Mouse (Mus musculus) spleen, postnatal 0 days (tissue): ENCODE measurements around the gene Gm14085. TPM values are rescaled to one million over a fixed set of nuclear protein-coding genes. Genes with fewer than 3 reads are reported as not detected.

ENCODE experiments used
- polyA plus RNA-seq: library from polyadenylated mRNA; unstranded; fragments of >200 nt; fragmentation: Nextera tagmentation; extraction: Ambion mirVana; gene quantifications from 2 replicates; pipeline ENCODE4 v1.2.1, GENCODE M21; 2015

Gm14085 gene
- 0.06 and 0.07 TPM in 2 replicates for polyA plus RNA-seq

DNA sequence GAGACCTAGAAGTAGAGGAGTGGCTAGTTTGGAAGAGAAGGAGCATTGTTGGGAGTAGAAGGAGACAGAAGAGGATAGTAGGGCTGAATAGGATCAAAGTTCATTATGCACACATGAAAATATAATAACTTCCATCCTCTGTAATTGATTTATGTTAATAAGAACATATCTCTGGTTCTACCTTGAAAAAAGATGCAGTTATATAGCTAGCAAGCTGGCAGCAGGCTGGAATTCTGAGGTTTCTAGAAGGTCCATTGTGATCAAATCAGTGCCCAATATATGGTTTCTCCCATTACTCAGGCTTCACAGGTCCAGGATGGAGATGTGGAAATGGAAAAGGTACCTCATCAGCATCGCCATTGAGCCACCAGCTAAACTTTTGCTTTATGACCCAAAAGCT is at the start of gene Gm14085:
Gene Gm14085 (plus strand): TSS at position 301 of the 400 bp plus-strand sequence.

Other genes with a start within 250 kb of the Gm14085 start
- gene Duox2, start 186.5 kb upstream of the Gm14085 start, polyA plus RNA-seq: 0.04 TPM in 1 of 2 replicates, not detected in the other
- gene Duoxa2, start 186.0 kb upstream of the Gm14085 start, polyA plus RNA-seq: not detected in 2 replicates
- not detected in 2 replicates for gene Duoxa1, start 171.2 kb upstream of the Gm14085 start, polyA plus RNA-seq
- gene Duox1, start 169.3 kb upstream of the Gm14085 start, polyA plus RNA-seq: not detected in 2 replicates
- gene Shf, start 115.8 kb upstream of the Gm14085 start, polyA plus RNA-seq: 2.1 and 3.1 TPM in 2 replicates
- 3.6 and 5.3 TPM in 2 replicates for gene Slc28a2, start 58.5 kb upstream of the Gm14085 start, polyA plus RNA-seq
- 33.6 and 43.2 TPM in 2 replicates for gene Gatm, start 126.4 kb downstream of the Gm14085 start, polyA plus RNA-seq
- gene AA467197, start 152.0 kb downstream of the Gm14085 start, polyA plus RNA-seq: 11.5 and 15.0 TPM in 2 replicates
- gene Slc30a4, start 217.7 kb downstream of the Gm14085 start, polyA plus RNA-seq: 1.5 and 1.8 TPM in 2 replicates